Mouse (Mus musculus) intestine, embryonic 16.5 days (tissue): ENCODE results near the gene Sh3bgrl. TPM values are rescaled to one million over a fixed set of nuclear protein-coding genes. Genes with fewer than 3 reads are reported as not detected.

ENCODE experiments used
- ATAC-seq: fragments of 200-750 bp; cut with Nextera tagmentation; 2 replicates; pipeline ENCODE4 v1.8.0; 2017; ENCODE audit warnings: moderate TSS enrichment, moderate library complexity
- H3K27ac ChIP-seq: fragments of 300-500 bp; sonication (generic); 2 replicates; pipeline ENCODE4 v1.5.1; 2014; ENCODE audit warnings: mild to moderate bottlenecking, low read length
- H3K27me3 ChIP-seq: fragments of 300-500 bp; sonication (generic); replicated peaks from 2 replicates; pipeline ENCODE4 v1.6.1; 2014; ENCODE audit warnings: low read length, control low read depth, mixed read lengths; ENCODE audit not compliant: control insufficient read depth, insufficient read depth
- H3K36me3 ChIP-seq: fragments of 300-500 bp; sonication (generic); 2 replicates; pipeline ENCODE4 v1.6.1; 2014; ENCODE audit warnings: low read length, control low read depth; ENCODE audit not compliant: control insufficient read depth, insufficient read depth
- H3K4me1 ChIP-seq: fragments of 300-500 bp; sonication (generic); 2 replicates; pipeline ENCODE4 v1.6.1; 2014; ENCODE audit warnings: low read length, control low read depth, mixed read lengths; ENCODE audit not compliant: control insufficient read depth, insufficient read depth
- H3K4me2 ChIP-seq: fragments of 300-500 bp; sonication (generic); 2 replicates; pipeline ENCODE4 v1.6.1; 2014; ENCODE audit warnings: low read depth, low read length, control low read depth
- H3K4me3 ChIP-seq: fragments of 300-500 bp; sonication (generic); 2 replicates; pipeline ENCODE4 v1.5.1; 2014; ENCODE audit warnings: mild to moderate bottlenecking, low read length
- H3K9ac ChIP-seq: fragments of 300-500 bp; sonication (generic); 2 replicates; pipeline ENCODE4 v1.6.1; 2014; ENCODE audit warnings: low read depth, low read length
- H3K9me3 ChIP-seq: fragments of 300-500 bp; sonication (generic); 2 replicates; pipeline ENCODE4 v1.6.1; 2016; ENCODE audit warnings: low read length, control low read depth; ENCODE audit not compliant: control insufficient read depth
- WGBS: fragments of 180-500 bp; shearing (Covaris S2); extraction: QIAGEN DNeasy Blood & Tissue Kit; methylation state at CpG from one replicate; pipeline ENCODE4 v1.1.7; 2014; 5-methylcytosine and 5-hydroxymethylcytosine counted together
- polyA plus RNA-seq: library from polyadenylated mRNA; unstranded; fragments of >200 nt; fragmentation: Nextera tagmentation; extraction: Ambion mirVana; gene quantifications from 2 replicates; pipeline ENCODE4 v1.2.1, GENCODE M21; 2015

Gene Sh3bgrl
- polyA plus RNA-seq, 1 experiment from 2014 or later: 99.0 TPM

GRCm38 (mm10) chrX:109189607-109190006, 94.4 kb downstream of the Sh3bgrl start:
- no peak overlapping the region for H3K9ac ChIP-seq
- no peak for ATAC-seq
- H3K4me3 ChIP-seq: no peak overlapping the region
- H3K27ac ChIP-seq: no peak overlapping the region
- WGBS: 89% methylated on average over 4 of the region's 4 CpGs
- H3K27me3 ChIP-seq: no peaks in the 10 kb centered on the region
- no peak overlapping the region for H3K4me2 ChIP-seq
- H3K9me3 ChIP-seq: no peaks in the 10 kb centered on the region
- H3K36me3 ChIP-seq: no peaks in the 10 kb centered on the region
- H3K4me1 ChIP-seq: no peaks in the 10 kb centered on the region

GRCm38 (mm10) chrX:109190969-109191368, 95.8 kb downstream of the Sh3bgrl start:
- Histone ChIP-seq H3K36me3 (no peaks in the 10 kb centered on the region), H3K27me3 (no peaks in the 10 kb centered on the region), H3K4me2 (no peak overlapping the region), H3K9ac (no peak overlapping the region), H3K4me3 (no peak overlapping the region), H3K27ac (no peak overlapping the region; the same call in 1 of the 2 replicates), H3K9me3 (no peaks in the 10 kb centered on the region), H3K4me1 (no peaks in the 10 kb centered on the region)
- ATAC-seq: no peak
- WGBS: 47% methylated on average over 4 of the region's 4 CpGs

- no peak overlapping the region for H3K9ac ChIP-seq
- H3K4me3 ChIP-seq: no peak overlapping the region
- 57% methylated on average over 4 of the region's 4 CpGs for WGBS
- no peaks in the 10 kb centered on the region for H3K4me1 ChIP-seq
- no peak for ATAC-seq
- H3K27me3 ChIP-seq: no peaks in the 10 kb centered on the region
- no peak overlapping the region; the same call in 1 of the 2 replicates for H3K27ac ChIP-seq
- H3K36me3 ChIP-seq: no peaks in the 10 kb centered on the region
- H3K9me3 ChIP-seq: no peaks in the 10 kb centered on the region
- no peak overlapping the region for H3K4me2 ChIP-seq
Observed at GRCm38 (mm10) chrX:109191436-109191835, 96.3 kb downstream of the Sh3bgrl start.

- WGBS: 63% methylated on average over 4 of the region's 4 CpGs
Observed at GRCm38 (mm10) chrX:109196468-109196867, 101.3 kb downstream of the Sh3bgrl start, which contains the start of gene Gm6377. Gm6377 (plus strand) TSS chrX:109196756.

GRCm38 (mm10) chrX:109207843-109208242, 112.7 kb downstream of the Sh3bgrl start:
- Histone ChIP-seq H3K4me1 (no peaks in the 10 kb centered on the region), H3K27ac (no peak overlapping the region), H3K4me2 (no peak overlapping the region), H3K36me3 (no peaks in the 10 kb centered on the region), H3K27me3 (no peaks in the 10 kb centered on the region), H3K4me3 (no peak overlapping the region), H3K9ac (no peak overlapping the region), H3K9me3 (no peaks in the 10 kb centered on the region)
- ATAC-seq: no peak

More at GRCm38 (mm10) chrX:109196468-109196867, 101.3 kb downstream of the Sh3bgrl start, which contains the start of gene Gm6377:
- Histone ChIP-seq H3K4me3 (no peak within 1 kb of the TSS), H3K4me1 (no peaks in the 10 kb centered on the region), H3K4me2 (no peak within 1 kb of the TSS), H3K27ac (no peak within 1 kb of the TSS), H3K36me3 (no peaks in the 10 kb centered on the region), H3K27me3 (no peaks in the 10 kb centered on the region), H3K9me3 (no peaks in the 10 kb centered on the region), H3K9ac (no peak within 1 kb of the TSS)
- ATAC-seq: no peak

GRCm38 (mm10) chrX:109228720-109229119, 133.6 kb downstream of the Sh3bgrl start:
- Histone ChIP-seq H3K36me3 (no peaks in the 10 kb centered on the region), H3K4me1 (no peaks in the 10 kb centered on the region), H3K27ac (no peak overlapping the region), H3K9ac (no peak overlapping the region), H3K27me3 (no peaks in the 10 kb centered on the region), H3K4me3 (no peak overlapping the region), H3K4me2 (no peak overlapping the region), H3K9me3 (no peaks in the 10 kb centered on the region)
- ATAC-seq: no peak
- WGBS: 88% methylated on average over 1 of the region's 1 CpGs

- no peak overlapping the region for H3K4me3 ChIP-seq
- peak; percentile 71; the same call in 1 of the 2 replicates for ATAC-seq
- no peak overlapping the region for H3K27ac ChIP-seq
- H3K4me1 ChIP-seq: no peaks in the 10 kb centered on the region
- WGBS: 71% methylated on average over 3 of the region's 3 CpGs
- no peaks in the 10 kb centered on the region for H3K36me3 ChIP-seq
- H3K9me3 ChIP-seq: no peaks in the 10 kb centered on the region
- H3K9ac ChIP-seq: no peak overlapping the region
- H3K4me2 ChIP-seq: no peak overlapping the region
- no peaks in the 10 kb centered on the region for H3K27me3 ChIP-seq
Observed at GRCm38 (mm10) chrX:109235383-109236036, 140.3 kb downstream of the Sh3bgrl start.

GRCm38 (mm10) chrX:109238163-109238562, 143.0 kb downstream of the Sh3bgrl start:
- no peak overlapping the region for H3K4me3 ChIP-seq
- H3K36me3 ChIP-seq: no peaks in the 10 kb centered on the region
- H3K27me3 ChIP-seq: no peaks in the 10 kb centered on the region
- no peaks in the 10 kb centered on the region for H3K9me3 ChIP-seq
- no peaks in the 10 kb centered on the region for H3K4me1 ChIP-seq
- no peak overlapping the region for H3K4me2 ChIP-seq
- no peak overlapping the region for H3K9ac ChIP-seq
- no peak overlapping the region for H3K27ac ChIP-seq
- no peak for ATAC-seq
